Mouse (Mus musculus): ENCODE results near the gene Tapt1.

- no peak for TF ChIP-seq CTCF (IDR thresholded peaks at IDR 0.05)
- TF ChIP-seq POLR2A (IDR thresholded peaks at IDR 0.05; ENCODE audit: insufficient read depth, low read depth, low read length) = no peak
- no peak for TF ChIP-seq EP300 (IDR thresholded peaks at IDR 0.05; ENCODE audit: insufficient read depth, low read depth, low read length)
Measured at GRCm38 (mm10) chr5:44227462-44227840, 1.0 kb upstream of the Tapt1 start.

Measured in heart, adult 2 months (tissue).